Mouse (Mus musculus) right cerebral cortex, adult 18-20 months (tissue): ENCODE measurements around the gene Srsf9.
"Not testable (repeated sequence)": the region's sequence is repeated elsewhere in the genome, so short reads cannot be mapped to it uniquely, and the experiment has no call there.

Experiments
- DNase-seq: peaks from one replicate; pipeline ENCODE4 v3.0.0; 2022; ENCODE audit warnings: mixed read lengths

The Srsf9 gene

DNA sequence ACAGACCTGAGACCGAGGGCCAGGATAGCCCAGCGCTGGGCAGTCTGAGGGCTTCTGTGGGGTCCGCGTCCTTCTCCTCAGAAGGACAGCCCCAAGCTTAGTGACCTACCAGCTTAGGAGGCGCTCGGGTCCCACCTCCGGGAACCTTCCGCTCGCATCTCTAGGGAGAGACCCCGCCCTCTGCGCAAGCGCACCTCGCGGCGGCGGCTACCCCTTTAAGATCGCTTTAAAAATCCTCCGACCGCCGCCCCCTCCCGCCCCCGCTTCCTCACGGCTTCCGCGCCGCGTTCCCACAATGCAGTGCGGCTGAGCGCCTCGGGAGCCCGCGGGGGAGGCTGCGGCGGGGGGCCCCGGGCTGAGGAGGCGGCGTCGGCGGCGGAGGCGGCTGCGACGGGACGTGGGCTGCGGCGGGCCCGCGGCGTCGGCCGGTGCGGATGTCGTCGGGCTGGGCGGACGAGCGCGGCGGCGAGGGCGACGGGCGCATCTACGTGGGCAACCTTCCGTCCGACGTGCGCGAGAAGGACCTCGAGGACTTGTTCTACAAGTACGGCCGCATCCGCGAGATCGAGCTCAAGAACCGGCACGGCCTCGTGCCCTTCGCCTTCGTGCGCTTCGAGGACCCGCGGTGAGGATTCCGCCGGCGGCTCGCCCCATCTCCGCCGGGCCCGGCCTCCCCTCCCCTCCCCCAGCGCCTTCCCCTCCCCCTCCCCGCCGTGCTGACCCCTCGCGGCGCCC lies at the start of gene Srsf9:
TSS of gene Srsf9 (plus strand) at position 303 of the 735 bp plus-strand sequence.
- peak; percentile 95 for DNase-seq

DNA sequence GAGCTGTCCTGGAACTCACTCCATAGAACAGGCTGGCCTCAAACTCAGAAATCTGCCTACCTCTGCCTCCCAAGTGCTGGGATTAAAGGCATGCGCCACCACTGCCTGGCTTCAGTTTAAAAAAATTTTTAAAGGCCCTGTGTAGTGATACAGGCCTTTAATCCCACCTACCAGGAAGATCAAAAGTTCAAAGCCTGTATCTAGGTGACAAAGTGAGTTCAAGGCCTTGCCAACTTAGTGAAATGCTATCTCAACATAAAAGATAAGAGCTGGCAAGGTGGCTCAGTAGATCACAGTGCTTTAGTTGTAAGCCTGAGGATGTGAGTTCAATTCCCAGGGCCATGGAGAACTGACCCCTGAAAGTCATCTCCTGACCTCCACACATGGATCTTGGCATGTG lies 48.9 kb upstream of the Srsf9 start:
- no peak for DNase-seq

DNA sequence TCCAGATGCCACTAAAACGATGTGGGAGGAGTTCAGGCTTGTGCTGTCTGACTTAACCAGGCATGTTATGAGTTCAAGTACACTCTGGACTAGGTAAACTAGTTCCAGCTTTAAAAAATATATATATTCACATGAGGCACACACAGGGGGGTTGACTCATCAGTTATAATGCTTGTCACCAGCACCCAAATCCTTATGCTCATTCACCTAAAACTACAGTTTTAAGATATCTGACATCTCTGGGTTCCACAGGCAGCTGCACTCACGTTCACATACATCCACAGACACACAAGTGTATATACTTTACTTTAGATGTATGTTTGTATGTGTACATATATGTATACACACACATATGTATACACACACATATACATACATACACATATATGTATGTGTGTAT lies 48.2 kb upstream of the Srsf9 start:
- DNase-seq, result no peak

DNA sequence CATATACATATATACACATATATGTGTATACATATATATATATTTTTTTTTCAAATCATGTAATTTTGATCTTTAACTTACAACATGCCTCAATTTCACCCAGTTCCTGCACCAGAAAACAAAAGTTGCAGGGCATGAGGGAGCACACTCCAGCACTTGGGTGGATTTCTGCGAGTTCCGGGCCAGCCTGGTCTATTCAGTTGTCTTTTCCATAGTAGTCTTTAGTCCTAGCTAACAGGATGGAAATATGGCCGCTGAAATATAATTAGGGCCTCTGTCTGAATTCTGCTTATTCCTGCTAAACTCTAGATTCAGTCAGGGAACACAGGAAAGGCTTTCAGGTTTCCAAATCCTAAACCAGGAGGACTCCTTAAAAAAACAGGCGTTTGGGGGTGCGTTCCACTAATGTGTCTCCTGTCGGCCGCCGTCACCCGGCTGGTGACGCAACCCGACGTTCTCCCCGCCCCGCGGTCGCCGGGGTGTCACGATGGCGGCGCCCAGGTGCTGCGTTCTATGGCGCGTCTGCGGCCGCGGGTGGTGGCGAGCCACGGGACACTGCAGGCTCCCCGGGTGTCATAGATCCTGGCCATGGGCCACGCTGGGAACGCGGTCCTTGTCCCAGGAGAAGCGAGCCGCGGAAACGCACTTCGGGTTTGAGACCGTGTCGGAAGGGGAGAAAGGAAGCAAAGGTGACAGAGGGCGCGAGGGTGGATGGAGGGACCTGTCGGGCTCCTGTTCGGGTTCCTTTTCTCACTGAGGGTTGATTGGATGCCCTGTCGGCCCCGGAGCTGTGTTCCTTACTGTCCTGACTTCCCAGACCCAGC lies 47.5 kb upstream of the Srsf9 start, which contains the start of gene Coq5:
TSS of gene Coq5 (plus strand) at position 441 of the 824 bp plus-strand sequence.
- peak; percentile 91 for DNase-seq

DNA sequence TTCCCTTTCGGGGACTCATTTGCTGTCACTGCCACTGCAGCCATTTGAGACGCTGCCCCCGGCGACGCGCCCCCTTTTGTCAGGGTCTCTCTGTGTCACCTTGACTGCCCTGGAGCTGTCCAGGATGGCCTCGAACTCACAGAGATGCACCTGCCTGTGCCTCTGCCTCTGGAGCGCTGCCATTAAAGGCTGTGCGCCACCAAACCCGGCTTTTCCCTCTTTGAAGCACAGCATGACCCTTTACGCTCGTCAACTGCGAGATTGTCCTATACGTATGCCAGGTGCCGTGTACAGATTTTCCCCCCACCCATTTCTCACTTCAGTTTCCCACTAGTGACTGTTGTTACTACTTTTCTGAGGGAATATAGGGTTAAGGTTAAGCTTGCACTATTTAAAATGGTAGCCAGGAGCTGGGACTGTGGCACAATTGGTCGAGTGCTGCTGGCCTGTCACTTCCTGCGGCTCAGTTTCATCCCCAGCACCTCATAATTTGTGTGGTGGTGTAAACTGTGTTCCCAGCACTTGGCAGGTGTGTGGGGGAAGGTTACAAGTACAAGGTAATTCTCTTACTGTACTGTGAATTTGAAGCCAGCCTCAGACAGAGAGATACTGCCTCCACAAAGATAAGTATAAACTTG lies 46.8 kb upstream of the Srsf9 start:
- DNase-seq, result no peak

DNA sequence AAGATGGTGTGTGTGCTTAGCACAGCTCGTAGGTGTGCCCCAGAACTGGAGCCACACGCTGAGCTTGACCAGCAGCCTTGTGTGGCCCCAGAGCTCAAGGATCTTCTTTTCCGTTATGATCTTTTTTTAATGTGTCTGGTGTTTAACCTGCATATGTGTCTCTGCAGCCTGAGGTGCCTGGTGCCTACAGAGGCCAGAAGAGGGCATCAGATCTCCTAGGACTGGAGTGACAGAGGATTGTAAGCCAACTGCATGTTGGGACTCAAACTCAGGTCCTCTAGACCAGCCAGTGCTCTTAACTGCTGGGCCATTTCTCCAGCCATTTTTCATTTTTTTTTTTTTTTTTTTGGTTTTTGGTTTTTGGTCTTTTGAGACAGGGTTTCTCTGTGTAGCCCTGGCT lies 42.2 kb upstream of the Srsf9 start:
- DNase-seq, result no peak

DNA sequence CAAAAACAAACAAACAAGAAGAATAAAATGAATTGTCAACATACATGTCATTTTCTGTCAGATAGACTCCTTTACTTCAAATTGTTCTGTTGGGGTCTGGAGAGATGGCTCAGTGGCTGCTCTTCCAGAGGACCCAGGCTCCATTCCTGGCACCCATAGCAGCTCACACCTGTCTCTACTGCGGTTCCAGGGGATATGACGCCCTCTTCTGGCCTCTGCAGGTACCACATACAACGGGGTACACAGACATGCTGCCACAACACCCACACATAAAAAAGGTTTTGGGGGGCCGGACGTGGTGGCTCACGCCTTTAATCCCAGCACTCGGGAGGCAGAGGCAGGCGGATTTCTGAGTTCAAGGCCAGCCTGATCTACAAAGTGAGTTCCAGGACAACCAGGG lies 32.8 kb upstream of the Srsf9 start:
- no peak for DNase-seq

DNA sequence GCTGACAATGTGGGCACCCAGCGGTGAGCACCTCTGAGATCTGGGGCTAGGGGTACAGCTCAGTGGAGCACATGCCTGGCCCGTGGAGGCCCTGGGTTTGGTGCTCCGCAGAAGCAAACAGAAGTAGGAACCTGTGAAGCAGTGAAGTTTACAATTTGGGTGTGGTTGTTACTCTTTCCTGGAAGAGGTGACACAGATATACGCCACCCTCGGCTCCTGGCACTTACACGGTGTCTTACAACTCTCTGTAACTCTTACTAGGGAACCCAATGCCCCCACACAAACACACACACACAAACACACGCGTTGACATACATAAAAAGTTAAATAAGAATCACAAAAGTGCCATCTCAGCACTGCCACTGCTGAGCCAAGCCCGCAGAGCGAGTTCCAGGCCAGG lies 30.6 kb upstream of the Srsf9 start:
- DNase-seq, result no peak

DNA sequence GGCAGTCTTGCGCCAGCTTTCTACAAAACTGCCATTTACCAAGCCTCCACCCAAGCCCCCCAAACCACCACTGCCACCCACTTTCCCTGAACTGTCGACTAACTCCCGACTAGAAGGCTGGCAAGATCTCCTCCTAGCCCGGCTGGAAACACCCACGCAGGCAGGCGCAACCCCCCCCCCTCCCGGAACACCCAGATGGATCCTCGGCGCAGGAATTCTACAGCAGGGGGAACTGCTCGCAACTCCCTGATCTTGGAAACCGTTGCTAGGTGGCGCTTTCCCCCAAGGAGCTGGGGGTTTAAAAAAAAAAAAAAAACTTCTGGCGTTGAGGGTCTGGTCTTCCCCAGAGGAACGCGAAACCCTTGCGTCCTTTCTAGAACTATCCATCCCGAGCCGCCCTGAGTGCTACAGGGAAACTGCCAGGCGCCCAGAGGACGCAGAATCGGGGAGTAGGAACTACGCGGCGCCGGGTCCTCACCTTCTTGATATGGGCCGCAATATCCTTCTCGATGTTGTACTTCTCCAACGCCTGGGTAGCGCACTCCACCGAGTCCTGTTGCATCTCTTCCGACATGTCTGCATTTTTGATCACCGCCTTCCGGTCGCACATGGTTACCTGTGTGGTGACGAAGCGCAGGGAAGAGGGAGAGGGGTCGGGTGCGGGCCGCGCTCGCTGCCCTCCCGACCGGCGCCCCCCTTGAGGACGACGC lies 26.8 kb upstream of the Srsf9 start:
- DNase-seq, result peak; percentile 74

DNA sequence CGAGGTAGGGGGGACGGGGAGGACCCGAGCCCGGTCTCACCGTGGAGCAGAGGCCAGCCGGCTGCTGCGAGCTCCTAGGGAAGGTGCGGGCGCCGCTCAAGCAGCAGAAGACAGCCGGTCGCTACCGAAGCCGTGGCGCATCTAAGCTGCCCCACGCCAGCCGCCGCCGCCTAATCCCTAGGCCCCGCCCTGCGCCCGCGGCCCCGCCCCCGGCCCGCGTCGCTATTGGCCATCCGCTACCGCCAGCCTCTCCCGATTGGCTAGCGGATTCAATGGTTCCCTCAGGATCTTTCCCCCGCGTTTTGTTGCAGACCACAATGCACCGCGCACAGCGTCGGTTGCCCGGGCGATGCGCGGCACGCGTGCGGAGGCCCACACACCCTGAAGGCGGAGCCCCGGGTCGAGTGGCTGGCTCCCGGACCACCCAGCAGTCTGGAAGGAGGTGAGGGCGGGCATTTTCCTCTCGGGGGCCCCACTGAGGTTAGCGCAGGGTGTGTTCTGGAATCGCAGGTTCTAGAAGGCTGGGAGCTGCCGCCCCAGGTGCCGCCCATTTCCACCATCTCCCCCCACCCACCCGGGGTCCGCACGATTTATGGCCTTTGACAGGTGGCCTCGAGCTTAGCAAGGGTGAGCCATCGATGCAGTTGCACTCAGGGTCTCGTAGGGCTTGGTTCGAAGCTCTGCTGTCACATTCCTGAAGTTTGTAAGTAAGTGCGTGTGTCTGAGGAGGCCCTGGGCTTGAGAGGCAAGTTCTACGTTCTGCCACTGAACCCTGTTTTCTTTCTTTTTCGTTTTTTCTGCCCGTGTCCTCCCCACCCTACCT lies 26.0 kb upstream of the Srsf9 start, which contains the start of gene Dynll1:
TSS of gene Dynll1 (minus strand) at position 208 of the 823 bp plus-strand sequence.
- peak; percentile 98 for DNase-seq

DNA sequence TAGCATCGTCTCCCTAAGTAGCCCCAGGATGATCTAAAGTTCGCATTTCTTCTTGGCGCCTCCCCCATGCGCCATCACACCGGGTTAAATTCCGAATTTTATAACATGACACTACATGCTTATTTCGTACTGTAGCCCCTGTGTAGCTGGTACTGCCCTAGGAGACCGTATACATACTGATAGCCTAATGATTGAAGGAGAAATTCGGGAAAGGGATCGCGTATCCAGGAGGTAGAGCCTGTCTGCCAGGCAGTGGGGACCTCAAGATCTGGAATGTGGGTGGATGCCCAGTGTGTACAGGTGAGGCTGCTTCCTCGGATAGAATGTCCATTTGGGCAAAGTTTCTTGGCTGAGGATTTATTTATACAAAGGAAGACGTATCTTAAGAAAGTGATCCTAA lies 25.4 kb upstream of the Srsf9 start:
- DNase-seq, result no peak

DNA sequence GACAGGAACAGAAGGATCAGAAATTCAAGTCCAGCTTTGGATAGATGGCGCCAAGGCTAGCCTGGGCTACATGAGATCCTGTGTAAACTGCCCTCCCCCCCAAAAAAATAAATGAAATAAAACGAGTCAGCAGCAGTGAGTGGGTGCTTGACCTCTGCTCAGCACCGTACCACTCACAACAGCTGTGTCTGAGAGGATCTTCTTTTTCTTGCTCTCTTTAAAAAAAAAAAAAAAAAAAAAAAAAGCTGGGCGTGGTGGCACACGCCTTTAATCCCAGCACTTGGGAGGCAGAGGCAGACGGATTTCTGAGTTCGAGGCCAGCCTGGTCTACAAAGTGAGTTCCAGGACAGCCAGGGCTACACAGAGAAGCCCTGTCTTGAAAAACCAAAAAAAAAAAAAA lies 24.8 kb upstream of the Srsf9 start:
- not testable (repeated sequence) for DNase-seq

DNA sequence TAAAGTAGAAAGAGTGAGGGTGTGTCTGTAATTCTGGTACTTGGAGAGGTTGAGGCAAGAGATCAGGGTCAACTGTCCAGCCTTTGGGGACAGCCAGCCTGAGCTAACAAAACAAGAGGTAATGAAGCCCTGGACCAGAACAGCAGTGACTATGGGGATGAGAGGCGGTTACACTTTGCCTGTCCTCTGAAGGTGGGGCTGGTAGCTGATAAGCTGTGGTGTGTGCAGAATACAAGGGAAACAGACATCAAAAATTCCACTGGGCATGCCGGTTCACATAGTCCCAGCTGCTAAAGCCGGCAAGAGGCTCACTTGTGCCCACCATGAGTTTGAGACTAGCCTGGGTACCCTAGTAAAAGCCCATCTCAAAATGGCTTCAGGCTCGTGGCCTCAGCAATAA lies 14.6 kb upstream of the Srsf9 start:
- no peak for DNase-seq

DNA sequence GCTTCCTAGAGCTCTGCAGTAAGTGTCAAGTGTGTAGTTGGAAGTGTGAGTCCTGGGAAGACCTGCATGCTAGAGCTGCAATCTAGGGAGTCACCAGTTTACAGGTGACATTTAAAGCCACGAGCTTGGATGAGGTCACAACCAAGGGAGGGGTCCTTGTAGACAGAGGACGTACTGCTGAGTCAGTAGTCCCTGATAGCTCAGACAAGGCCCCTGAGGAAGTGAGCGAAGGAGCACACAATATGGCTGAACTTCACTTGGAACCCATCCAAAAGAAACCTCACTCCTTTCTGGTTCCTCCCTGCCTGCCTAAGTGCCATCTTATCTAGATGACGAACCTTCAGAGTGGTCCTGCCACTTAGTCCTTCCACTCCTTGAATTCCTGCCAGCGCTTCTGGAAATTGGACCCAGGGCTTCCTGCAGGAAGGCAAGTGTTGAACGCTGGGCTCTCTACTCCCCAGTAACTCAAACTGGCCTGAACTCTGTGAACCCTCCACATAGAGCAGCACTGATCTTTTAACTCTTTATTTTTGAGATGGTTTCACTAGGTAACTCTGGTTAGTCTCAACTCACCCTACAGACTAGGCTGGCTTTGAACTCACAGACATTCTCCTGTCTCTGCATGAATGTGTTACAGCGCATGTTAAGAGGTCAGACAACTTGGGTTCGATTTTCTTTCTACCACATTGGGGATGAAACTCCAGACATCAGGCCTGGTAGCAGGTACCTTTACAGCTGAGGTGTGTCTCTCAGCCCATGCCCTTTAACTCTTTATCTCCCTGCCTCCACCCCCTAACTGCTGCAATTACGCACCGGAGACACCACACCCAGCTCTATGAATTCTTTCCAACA lies 13.9 kb upstream of the Srsf9 start:
- DNase-seq, result no peak

DNA sequence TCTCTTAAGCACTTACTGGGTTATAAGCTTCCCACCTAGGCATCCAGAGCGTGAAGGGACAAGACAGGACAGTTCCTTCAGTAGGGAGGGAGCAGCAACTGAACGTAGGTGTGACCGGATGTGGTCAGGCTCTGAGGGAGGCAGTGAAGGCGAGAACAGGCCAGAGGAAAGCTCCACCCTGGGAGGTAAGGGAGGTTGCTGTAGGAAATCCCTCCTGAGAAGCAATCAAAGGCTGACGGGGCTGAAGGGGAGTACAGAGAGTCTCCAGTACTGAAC lies 13.4 kb upstream of the Srsf9 start:
- DNase-seq, result no peak

DNA sequence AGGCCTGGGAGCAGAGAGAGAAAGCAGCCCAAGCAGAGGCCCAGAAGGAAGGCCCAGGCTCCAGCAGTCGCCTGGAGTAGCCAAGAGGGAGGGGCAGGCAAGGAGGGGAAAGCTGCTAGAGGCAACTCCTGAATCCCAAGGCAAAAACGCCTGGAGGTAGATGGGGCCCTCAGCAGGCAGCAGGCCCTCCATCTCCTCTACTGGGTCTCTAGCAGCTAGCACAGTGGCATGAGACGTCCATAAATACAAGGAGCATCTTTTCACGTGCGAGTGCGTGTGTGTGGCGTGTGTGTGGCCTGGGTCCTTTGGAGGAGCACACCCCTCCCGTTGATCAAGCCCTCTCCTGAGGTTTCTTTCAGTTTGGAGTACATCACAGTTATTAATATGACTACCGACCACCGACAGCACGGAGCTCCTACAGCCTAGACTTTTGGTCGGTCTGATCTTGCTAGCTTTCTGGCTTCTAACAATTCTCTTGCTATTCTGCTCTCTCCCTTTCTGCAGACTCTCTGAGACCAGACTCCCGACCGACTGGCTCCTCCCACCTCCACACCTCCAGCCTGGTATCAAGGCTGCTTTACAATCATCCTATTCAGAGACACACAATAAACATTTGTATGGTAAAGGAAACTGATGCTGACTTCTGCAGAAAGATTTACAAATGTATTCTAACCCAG lies 9.9 kb upstream of the Srsf9 start:
- DNase-seq, result no peak

DNA sequence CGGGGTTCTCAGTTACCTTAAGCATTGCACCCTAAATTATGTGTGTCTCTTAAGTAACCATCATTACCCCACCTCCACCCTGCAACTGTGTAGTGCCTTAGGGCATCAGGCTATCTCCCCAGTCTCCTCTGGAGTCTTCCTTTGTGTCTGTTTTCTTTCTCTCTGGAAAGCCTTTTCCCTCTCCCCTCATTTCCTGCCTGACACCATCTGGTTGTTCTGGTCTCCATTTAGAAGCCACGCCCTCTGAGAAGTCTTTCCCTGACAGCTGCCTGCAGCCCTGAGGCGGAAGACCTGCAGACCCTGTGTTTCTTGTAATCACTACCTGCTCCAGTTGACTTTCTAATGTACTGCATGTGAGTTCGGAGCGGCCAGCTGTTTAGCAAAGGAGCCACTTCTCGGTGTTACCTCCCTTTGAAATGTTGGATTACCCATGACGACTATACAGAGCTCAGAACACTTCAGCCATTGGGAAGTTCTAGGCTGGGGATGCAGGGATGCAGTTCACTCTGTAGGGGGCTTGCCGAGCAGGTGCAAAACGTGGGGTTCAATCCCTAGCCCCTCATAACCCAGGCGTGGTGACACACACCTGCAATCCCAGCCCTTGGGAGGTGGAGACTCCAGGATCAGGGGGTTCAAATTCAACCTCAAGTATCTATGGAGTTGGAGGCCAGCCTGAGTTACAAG lies 9.2 kb upstream of the Srsf9 start:
- DNase-seq, result no peak

DNA sequence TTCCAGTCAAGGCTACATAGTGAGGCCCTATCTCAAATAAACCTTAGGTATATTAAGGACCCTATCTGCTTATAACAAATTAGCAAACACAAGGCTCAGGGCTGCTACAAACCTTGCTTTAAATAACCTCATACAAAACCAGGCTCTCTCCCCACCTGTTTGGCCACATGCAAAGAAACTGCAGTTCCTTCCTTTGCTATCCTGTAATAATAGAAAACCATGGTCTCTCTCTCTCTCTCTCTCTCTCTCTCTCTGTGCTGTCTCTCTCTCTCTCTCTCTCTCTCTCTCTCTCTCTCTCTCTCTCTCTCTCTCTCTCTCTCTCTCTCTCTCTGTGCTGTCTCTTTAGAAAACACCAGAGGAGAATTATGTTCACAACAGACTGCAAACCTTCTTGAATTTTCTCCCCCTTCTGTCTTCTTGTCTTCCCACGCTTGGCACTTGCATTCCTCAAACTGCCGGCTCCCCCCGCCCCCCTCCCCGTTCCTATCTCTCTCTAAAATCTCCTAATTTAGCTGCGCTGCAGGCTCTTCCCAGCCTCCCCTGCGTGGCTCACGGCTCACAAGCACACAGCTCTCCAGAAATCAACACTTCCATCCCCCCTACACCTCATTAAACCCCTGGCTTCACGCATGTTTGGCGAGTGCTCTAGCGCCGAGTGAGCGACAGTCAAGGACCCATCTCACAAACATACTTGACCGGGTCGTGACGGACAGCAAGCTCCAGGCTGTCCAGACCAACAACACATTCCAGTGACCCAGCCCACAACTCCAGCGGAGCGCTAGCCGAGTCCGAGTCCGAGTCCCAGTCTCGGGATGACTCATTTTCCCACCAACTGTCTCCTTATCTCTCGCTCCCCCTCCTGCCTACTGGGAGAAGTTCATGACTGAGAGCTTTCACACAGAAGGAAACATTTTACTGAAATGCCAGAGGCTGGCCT lies 7.7 kb upstream of the Srsf9 start:
- peak; percentile 88 for DNase-seq

DNA sequence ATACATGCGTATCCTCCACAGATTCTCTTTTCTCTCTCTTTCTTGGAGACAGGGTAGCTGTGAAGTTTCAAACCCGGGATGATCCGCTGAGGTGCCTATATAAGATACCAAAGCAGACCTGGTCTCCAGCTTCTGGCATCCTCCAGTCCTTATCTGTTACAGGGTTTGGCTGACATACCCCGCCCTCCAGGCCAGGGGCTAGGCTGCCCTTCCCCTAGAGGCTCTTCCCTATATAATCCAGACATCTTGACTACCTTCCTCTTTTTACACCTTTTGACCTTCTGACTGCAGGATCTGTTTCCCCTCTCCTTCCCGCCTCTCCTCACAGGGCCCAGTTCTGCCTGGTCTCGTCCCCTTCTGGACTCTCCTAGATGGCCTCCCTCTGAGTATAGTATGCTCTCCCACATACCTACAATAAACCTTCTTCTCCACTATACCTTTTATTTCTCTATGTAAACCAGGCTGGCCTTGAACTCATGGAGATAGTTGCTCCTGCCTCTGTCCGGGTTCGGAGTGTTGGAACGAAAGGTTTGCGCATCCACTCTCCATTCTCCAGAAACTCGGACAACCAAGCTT lies 633 bp upstream of the Srsf9 start:
- no peak for DNase-seq
